Mouse (Mus musculus) stomach, embryonic 16.5 days (tissue): ENCODE results near the gene Lce1l. TPM values are rescaled to one million over a fixed set of nuclear protein-coding genes. Genes with fewer than 3 reads are reported as not detected.

Experiments used
- ATAC-seq: fragments of 200-750 bp; cut with Nextera tagmentation; 2 replicates; pipeline ENCODE4 v1.8.0; 2017; ENCODE audit warnings: moderate number of reproducible peaks, moderate TSS enrichment; ENCODE audit not compliant: insufficient read depth, low FRiP score
- H3K27ac ChIP-seq: fragments of 300-500 bp; sonication (generic); 2 replicates; pipeline ENCODE4 v1.5.1; 2014; ENCODE audit warnings: low read length
- H3K27me3 ChIP-seq: fragments of 300-500 bp; sonication (generic); 2 replicates; pipeline ENCODE4 v1.6.1; 2014; ENCODE audit warnings: low read length, control low read depth, mixed read lengths; ENCODE audit not compliant: control insufficient read depth, insufficient read depth
- H3K36me3 ChIP-seq: fragments of 300-500 bp; sonication (generic); 2 replicates; pipeline ENCODE4 v1.6.1; 2014; ENCODE audit warnings: low read length; ENCODE audit not compliant: control insufficient read depth, insufficient read depth
- H3K4me1 ChIP-seq: fragments of 300-500 bp; sonication (generic); 2 replicates; pipeline ENCODE4 v1.6.1; 2014; ENCODE audit warnings: low read length, control low read depth, mixed read lengths; ENCODE audit not compliant: control insufficient read depth, insufficient read depth
- H3K4me2 ChIP-seq: fragments of 300-500 bp; sonication (generic); 2 replicates; pipeline ENCODE4 v1.6.1; 2014; ENCODE audit warnings: low read depth, low read length, mixed read lengths
- H3K4me3 ChIP-seq: fragments of 300-500 bp; sonication (generic); replicated peaks from 2 replicates; pipeline ENCODE4 v1.5.1; 2014; ENCODE audit warnings: mild to moderate bottlenecking, low read length
- H3K9ac ChIP-seq: fragments of 300-500 bp; sonication (generic); 2 replicates; pipeline ENCODE4 v1.6.1; 2014; ENCODE audit warnings: low read length
- H3K9me3 ChIP-seq: fragments of 300-500 bp; sonication (generic); replicated peaks from 2 replicates; pipeline ENCODE4 v1.6.1; 2016; ENCODE audit warnings: low read length, control low read depth; ENCODE audit not compliant: control insufficient read depth
- polyA plus RNA-seq: library from polyadenylated mRNA; unstranded; fragments of >200 nt; fragmentation: Nextera tagmentation; extraction: Ambion mirVana; gene quantifications from 2 replicates; pipeline ENCODE4 v1.2.1, GENCODE M21; 2015

Lce1l gene
- polyA plus RNA-seq, 1 experiment from 2014 or later = not detected

DNA sequence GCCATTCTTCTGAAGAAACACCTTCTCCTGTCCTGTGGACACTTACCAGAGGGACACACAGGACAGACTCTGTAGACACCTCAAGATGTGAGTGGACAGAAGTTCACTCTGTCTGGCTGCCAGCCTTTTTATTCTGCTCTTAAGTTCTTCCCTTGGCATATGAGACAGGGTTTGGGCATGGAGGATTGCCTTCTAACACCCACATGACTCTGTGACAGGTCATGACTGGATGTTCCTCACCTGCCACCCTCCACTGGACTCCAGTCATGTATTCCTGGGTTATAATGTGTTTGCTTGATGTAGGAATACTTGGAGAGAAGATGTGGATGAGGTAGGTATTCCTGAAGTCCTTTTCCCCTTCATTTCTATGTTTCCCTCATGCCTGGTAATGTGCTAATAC lies 43.3 kb downstream of the Lce1l start, which contains the start of gene Lce1k:
Gene Lce1k (minus strand): TSS at position 101 of the 400 bp plus-strand sequence.
- Histone ChIP-seq H3K27me3 (no peaks in the 10 kb centered on the region), H3K9me3 (no peaks in the 10 kb centered on the region), H3K27ac (no peak within 1 kb of the TSS), H3K36me3 (no peaks in the 10 kb centered on the region), H3K4me3 (no peak within 1 kb of the TSS), H3K9ac (no peak within 1 kb of the TSS), H3K4me1 (no peaks in the 10 kb centered on the region), H3K4me2 (no peak within 1 kb of the TSS)
- no peak for ATAC-seq

Other genes with a start within 250 kb of the Lce1l start
- gene 2210017I01Rik, start 243.8 kb downstream of the Lce1l start, polyA plus RNA-seq = not detected in 2 replicates
- not detected in 2 replicates for gene Lce6a, start 229.6 kb downstream of the Lce1l start, polyA plus RNA-seq
- 0.40 TPM in 1 of 2 replicates, not detected in the other for gene Lce1a1, start 203.0 kb downstream of the Lce1l start, polyA plus RNA-seq
- not detected in 2 replicates for gene Lce1b, start 194.4 kb downstream of the Lce1l start, polyA plus RNA-seq
- 0.26 and 0.45 TPM in 2 replicates for gene Lce1a2, start 181.0 kb downstream of the Lce1l start, polyA plus RNA-seq
- 0.19 TPM in 1 of 2 replicates, not detected in the other for gene Lce1c, start 172.0 kb downstream of the Lce1l start, polyA plus RNA-seq
- gene Lce1d, start 164.1 kb downstream of the Lce1l start, polyA plus RNA-seq = not detected in 2 replicates
- not detected in 2 replicates for gene Lce1e, start 142.2 kb downstream of the Lce1l start, polyA plus RNA-seq
- not detected in 2 replicates for gene Lce1f, start 130.9 kb downstream of the Lce1l start, polyA plus RNA-seq
- gene Gm38119, start 112.2 kb downstream of the Lce1l start, polyA plus RNA-seq = not detected in 2 replicates
- not detected in 2 replicates for gene Lce1g, start 98.9 kb downstream of the Lce1l start, polyA plus RNA-seq
- gene Lce1h, start 86.2 kb downstream of the Lce1l start, polyA plus RNA-seq = not detected in 2 replicates
- 0.32 TPM in 1 of 2 replicates, not detected in the other for gene Lce1i, start 72.4 kb downstream of the Lce1l start, polyA plus RNA-seq
- not detected in 2 replicates for gene Lce1j, start 60.8 kb downstream of the Lce1l start, polyA plus RNA-seq
- gene Lce1k, start 43.4 kb downstream of the Lce1l start, polyA plus RNA-seq = not detected in 2 replicates
- 0.84 and 1.4 TPM in 2 replicates for gene Kprp, start 24.0 kb downstream of the Lce1l start, polyA plus RNA-seq
- not detected in 2 replicates for gene 2310050C09Rik, start 18.9 kb upstream of the Lce1l start, polyA plus RNA-seq
- gene Lce3a, start 74.9 kb upstream of the Lce1l start, polyA plus RNA-seq = 7.5 and 10.8 TPM in 2 replicates
- gene Lce3b, start 81.7 kb upstream of the Lce1l start, polyA plus RNA-seq = 1.7 and 2.1 TPM in 2 replicates
- gene Lce3c, start 93.2 kb upstream of the Lce1l start, polyA plus RNA-seq = 3.7 and 4.0 TPM in 2 replicates
- gene Lce3d, start 106.1 kb upstream of the Lce1l start, polyA plus RNA-seq = not detected in 2 replicates
- 5.9 TPM in 2 replicates for gene Lce3e, start 115.8 kb upstream of the Lce1l start, polyA plus RNA-seq
- gene Lce3f, start 140.9 kb upstream of the Lce1l start, polyA plus RNA-seq = 25.6 and 36.2 TPM in 2 replicates
- 83.5 and 173 TPM in 2 replicates for gene Crct1, start 164.4 kb upstream of the Lce1l start, polyA plus RNA-seq
- 0.15 TPM in 1 of 2 replicates, not detected in the other for gene Lce1m, start 167.8 kb upstream of the Lce1l start, polyA plus RNA-seq
- gene Gm4858, start 217.5 kb upstream of the Lce1l start, polyA plus RNA-seq = not detected in 2 replicates